Mouse (Mus musculus): ENCODE results near the gene Cxcl17.

Gene Cxcl17

GRCm38 (mm10) chr7:25390986-25391385 lies 21.7 kb downstream of the Cxcl17 start:
- DNase-seq (ENCODE audit: low spot score), result no peak

DNA sequence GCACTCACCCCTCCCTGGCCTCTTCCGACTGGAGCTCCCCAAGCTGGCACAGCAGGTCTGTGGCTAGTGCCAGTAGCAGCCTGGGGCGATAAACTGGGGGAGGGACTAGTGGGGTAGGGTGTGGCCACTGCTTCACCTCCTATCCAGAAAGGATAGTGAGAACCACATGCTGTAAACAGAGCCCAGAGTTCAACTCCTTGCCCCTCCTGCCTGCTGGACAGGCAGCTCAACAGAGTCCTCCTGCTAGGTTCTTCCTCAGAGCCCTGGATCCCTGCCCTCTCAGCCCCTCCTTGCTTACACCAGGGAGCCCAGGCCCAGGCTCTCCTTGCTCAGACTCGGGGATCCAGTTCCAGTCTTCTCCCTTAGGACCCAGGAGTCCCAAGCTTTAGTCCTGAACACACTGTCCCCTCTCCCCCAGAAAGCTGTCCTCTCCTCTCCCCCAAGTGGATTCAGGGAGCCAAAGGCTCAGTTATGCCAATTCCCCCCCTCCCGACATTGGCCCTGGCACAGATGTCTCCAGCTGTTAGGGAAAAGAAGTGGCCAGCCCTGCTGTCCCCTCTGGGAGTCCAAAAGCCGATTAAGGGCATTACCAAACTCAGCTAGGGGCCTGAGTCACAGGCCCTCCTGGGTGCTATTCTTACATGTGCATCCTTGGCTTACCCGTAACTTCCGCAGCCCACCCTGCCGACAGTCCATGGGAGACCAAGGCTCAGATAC lies 22.5 kb downstream of the Cxcl17 start:
- DNase-seq (ENCODE audit: low spot score), result no peak

DNA sequence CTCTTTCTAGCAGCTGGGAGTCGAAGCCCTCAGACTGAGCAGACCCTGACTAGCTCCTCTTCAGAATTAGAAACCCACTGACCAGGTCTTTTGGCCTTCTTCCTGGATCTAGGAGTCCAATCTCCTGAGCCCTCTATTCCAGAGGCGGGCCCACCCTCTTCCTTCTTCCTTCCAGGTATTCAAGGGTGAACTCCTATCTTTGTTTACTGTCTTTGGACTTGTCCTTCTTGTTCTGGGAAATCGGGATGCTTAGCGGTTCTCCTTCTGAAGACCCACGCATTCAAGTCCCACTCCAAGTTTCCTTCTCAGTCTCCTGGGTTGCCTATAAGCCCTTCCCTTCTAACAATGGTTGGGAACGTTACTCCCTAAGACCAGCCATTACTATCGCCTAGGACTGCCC lies 23.8 kb downstream of the Cxcl17 start:
- DNase-seq (ENCODE audit: low spot score), result no peak

GRCm38 (mm10) chr7:25387811-25388440 lies 24.8 kb downstream of the Cxcl17 start:
- no peak for DNase-seq (ENCODE audit: low spot score)

DNA sequence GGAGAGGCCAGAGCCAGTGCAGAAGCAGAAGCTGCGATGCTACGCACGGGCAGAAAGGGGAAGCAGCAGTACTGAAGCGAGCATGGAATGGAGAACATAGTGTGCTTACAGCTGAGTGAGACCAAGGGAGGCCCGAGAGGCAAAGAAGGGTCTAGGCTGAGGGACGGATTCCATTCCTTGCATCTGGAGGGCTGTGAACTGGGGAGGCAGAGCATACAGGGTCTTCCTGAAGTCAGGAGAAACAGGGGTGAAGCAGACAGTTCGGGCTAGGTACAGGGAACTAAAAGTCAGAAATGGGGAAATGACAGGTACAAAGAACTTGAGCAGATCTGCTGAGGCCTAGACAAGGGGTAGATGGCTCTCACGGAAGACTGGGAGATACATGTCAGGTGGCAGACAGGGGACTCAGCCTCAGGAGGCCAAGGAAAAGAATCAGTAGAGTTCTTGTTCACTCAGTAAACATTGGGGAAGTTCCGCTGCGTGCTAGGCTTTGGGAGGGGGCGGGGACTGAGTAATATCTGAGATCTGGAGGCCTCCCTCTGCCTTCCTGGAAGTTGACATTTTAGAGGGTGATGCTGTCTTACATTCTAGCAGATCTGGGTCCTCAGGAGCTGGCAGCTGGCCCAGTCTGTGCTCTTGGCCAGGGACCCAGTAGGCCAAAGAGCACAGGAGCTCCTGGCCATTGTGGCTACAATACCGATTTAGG lies 26.7 kb downstream of the Cxcl17 start:
- DNase-seq (ENCODE audit: low spot score), result no peak

GRCm38 (mm10) chr7:25385259-25385658 lies 27.4 kb downstream of the Cxcl17 start:
- DNase-seq (ENCODE audit: low spot score), result no peak

DNA sequence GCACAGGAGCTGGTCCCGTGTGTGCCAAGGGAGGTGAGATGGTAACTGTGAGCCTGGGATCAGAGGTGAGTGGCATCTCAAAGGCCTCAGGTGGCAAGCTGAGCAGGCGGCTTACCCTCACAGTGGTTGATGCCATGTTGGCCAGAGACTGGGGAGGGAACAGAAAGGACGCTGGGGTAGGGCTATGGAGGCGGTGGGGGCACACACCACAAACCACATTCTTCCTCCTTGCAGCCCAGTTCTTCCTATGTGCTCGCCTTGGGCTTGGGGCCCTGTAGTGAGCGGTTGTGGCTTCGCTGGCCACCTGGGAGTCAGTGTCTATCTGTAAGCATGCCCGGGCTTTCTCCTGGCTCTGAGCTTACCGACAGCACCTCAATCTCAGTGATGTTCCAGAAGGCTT lies 27.9 kb downstream of the Cxcl17 start:
- DNase-seq (ENCODE audit: low spot score), result no peak

DNA sequence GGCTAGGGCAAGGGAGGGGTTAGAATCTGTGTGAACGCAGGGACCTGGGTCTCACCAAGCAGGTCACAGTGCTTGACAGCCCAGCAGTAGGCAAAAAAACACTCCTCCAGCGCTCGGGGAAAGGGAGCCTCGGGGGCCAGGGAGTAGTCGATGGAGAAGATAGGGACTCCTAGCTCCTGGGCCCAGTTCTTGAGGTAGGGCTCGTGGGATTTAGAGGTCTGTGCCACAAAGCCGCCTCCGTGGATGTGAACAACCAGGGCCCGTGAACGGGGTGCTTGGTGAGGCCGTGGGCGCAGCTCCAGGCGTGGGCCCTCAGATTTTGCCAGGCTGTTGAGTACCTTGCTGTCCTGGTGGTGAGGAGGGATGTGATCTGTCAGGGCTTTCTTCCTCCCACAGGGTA lies 28.4 kb downstream of the Cxcl17 start:
- DNase-seq (ENCODE audit: low spot score), result no peak

DNA sequence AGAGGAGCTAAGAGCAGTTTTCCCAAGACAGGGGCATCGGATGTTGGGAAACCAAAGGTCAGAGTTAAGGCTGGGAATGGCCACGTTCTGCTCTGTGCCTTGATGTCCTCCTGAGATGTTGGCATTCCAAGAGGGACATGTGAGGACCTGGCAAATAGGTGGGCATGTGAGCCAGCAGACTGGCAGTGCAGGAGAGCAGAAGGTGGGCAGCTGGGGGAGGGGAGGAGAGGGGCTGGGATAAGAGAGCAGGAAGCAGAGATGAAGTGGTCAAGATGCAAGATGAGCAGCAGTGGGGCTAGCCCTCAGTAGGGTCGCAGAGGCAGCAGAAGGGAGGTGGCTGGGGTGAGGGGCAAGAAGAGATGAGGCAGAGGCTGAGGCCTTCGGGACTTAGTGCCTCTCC lies 28.8 kb downstream of the Cxcl17 start:
- DNase-seq (ENCODE audit: low spot score), result no peak

- DNase-seq (ENCODE audit: low spot score), result no peak
Measured at GRCm38 (mm10) chr7:25383385-25383784, 29.3 kb downstream of the Cxcl17 start.

- DNase-seq (ENCODE audit: low spot score), result no peak
Measured at GRCm38 (mm10) chr7:25382541-25382940, 30.1 kb downstream of the Cxcl17 start.

GRCm38 (mm10) chr7:25381284-25381680 lies 31.4 kb downstream of the Cxcl17 start:
- DNase-seq (ENCODE audit: low spot score), result no peak

DNA sequence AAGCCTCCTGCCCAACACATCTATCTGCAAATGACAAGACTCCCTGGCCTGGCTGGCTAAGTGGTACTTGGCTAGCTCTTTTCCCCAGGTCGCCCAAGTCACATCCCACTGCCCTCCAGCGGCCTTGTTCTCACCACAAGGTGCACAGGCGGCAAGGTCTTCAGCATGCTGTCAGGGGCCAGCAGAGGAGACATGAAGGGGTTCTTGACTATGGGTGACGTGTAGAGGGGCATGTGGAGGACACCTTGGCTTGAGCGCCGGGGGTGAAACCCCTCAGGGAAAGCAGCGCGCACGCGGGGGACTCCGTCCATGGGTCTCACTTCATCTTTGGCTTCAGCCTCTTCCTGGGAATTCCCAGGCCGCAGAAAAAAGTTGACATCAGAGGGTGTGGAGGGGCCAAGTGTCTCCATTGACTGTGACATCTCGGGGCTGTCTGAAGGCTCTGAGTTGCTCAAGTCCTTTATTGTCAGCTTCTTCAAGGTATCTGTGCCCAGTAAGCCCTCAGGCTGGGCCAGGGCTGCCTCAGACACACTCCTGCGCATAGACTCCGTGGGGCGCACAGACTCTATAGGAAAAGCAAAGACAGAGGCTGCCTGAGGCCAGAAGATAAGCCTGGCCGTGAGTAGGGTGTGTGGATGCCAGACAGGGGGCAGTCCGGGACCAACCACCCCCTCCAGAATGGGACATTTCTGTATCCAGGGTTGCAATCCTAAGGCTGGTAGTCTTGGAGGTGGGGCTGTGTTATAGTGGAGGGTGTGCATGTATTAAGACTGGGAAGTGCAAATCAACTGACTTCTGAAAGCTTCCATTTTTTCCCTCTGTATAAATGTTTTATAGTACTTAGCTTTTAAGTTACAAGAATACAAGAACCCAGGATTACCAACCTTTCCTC lies 32.0 kb downstream of the Cxcl17 start:
- no peak for DNase-seq (ENCODE audit: low spot score)

DNA sequence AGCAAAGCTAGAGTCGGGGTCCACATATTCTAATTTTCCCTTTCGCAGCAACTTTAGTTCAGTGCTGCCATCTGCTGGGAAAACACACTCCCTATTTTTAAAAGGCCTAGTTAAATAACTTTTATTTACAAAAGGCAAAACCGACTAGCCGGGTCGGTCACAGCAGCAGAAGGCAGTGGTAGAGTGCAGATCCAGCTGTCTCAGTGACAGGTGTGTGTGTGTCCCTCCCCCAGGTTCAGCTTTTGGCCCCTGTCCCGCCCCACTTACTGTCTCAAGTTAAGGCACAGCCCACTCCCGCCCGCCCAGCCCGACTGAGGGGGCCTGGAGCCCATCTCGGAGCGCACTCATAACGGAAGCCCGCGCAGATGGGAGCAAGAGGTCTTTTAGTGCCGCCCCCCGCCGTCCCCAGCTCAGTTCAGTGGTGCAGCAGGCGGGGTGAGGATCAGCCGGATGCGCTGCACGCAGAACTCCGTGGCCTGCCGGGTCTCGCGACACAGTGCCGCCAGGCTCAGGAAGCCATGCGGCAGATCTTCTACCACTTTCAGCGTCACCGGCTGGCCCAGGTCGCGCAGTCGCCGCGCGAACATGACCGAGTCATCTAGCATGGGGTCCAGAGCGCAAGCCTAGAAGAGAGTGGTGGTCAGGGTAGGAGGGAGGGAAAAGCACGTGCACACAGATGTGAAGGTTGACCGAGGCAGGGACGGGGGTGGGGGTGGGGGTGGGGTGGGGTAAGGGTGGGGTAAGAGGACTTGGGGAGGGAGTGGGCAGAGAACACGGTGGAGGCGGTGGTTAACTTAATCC lies 32.9 kb downstream of the Cxcl17 start:
- DNase-seq (ENCODE audit: low spot score), result peak; percentile 62

DNA sequence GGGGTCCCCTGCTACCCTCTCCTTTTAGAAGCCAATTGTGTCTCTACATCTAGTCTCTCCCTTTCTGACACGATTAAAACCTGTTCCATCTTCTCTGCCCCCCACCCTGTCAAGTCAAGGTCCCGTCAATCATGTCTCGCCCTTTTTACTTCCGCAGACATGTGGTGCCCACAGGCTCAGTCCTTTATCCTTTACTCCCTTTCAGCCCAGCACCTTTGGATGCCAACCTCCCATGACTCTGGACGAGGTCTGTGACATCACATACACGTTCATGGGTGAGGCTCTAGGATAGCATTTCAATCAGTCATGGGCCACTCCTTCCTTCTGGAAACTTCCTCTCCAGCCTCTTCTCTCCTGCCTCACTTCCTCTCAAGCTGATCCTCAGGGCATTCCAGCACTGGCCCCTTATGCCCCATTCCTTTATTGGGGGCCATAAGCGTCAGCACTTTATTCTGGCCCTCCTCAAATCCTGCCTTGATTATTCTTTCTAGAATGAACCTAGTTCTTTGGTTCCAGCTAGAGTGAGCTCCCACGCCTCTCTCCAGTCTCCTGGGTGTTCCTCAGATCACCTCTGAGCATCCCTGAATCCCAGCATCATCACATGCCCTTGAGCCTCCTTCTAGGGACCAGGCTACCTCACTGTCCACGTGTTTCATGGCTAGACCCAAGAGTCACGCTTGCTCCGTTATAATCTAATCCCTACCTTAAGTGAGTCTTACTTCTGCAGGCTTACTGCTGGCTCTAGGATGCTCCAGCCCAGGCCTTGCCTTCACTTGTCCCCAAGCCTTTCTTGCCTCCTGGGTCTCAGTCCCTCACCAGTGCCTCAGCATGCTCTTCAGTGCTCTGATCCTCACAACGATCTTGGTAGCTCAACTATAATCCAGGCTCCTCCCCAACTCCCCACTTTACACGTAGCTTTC lies 34.2 kb downstream of the Cxcl17 start:
- no peak for DNase-seq (ENCODE audit: low spot score)

DNA sequence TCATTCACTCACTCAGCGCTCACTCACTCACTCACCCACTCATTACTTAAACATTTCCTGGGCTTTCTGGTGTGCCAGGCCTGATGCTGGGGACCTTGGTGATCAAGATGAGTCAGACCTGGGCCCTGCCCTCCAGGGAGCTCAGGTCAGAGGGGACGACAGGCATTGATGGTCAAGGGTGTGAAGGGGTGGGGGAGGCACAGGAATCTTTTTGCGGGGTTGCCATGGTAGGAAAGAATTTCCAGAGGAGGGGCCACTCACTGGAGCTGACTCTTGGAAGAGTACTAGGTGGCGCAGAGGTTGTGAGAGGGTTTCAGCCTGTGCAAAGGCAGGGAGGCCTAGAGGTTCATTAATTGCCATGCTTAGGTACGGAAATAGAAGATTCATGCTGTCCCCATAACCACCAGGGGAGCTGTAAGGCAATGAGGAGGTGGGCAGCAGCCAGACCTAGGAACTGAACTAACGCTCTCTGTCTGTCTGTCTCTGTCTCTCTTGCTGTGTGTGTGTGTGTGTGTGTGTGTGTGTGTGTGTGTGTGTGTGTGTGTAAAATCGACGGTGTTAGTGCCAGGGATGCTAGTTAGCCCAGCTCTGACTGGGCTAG lies 35.5 kb downstream of the Cxcl17 start:
- DNase-seq (ENCODE audit: low spot score), result no peak

DNA sequence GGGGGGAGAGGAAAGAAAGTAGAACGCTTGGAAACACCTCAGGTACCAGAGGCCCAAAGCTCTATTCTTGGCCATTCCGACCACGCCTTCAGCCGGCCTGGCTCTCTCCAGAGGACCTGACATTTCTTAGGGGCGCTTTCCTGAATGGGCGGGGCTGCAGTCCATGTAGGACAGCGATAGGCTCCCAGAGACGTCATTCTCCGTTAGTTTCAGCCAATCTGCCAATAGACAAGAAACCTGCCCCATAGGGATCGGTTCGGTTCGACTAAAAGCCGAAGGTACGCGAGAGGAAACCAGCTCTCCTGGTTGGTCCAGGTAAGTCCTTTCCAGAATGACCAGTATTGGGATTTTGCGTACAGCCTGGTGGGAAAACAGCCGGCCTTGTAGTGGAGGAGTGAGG lies 36.1 kb downstream of the Cxcl17 start:
- peak; percentile 77 for DNase-seq (ENCODE audit: low spot score)

DNA sequence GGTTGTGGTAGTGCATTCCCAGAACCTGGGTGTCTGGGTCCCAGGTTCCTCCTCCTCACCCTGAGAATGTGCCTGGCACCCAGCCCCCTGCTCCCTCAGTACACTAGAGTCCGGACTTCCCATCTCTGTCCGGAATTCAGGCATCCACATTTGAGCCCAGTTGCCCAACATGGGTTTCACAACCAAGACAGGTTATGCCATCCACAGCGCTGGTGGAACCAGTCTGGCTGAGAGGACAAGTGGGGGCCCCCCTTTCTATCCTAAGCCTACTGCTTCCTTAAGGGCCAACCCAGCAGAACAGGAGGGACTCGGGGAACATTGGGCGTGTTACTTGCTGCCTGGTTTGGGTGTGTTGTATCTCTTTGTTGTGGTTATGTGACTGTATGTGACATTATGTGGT lies 40.2 kb downstream of the Cxcl17 start:
- DNase-seq (ENCODE audit: low spot score), result no peak

- DNase-seq (ENCODE audit: low spot score), result no peak
Measured at GRCm38 (mm10) chr7:25369058-25369749, 43.5 kb downstream of the Cxcl17 start, which contains the start of gene Cnfn. Gene Cnfn, minus strand, starts transcription at chr7:25369724.
